Mouse (Mus musculus) left cerebral cortex, postnatal 25 days (tissue): ENCODE data around the gene Mxi1. TPM values are rescaled to one million over a fixed set of nuclear protein-coding genes. Genes with fewer than 3 reads are reported as not detected.

ENCODE experiments used
- DNase-seq, 2 experiments: peaks; one replicate each; pipeline ENCODE4 v3.0.0; 2022; ENCODE audit warnings: low spot score in 2 of 2, mixed read lengths in 1 of 2
- intact Hi-C: fragments of 180-260 bp; cut with DNase I; formaldehyde crosslinking; loops from one replicate; pipeline ENCODE4 v1.15.1; 2025
- total RNA-seq, 2 experiments: library from RNA; stranded (reverse); gene quantifications; 2 replicates each; pipeline ENCODE4 v1.2.3; 2021

The Mxi1 gene
- total RNA-seq, 2 experiments from 2014 or later, result 84.1 to 84.2 TPM

GRCm38 (mm10) chr19:53408398-53408797, 98.1 kb downstream of the Mxi1 start:
- no peak for DNase-seq
- intact Hi-C loops, result no loop called here

DNA sequence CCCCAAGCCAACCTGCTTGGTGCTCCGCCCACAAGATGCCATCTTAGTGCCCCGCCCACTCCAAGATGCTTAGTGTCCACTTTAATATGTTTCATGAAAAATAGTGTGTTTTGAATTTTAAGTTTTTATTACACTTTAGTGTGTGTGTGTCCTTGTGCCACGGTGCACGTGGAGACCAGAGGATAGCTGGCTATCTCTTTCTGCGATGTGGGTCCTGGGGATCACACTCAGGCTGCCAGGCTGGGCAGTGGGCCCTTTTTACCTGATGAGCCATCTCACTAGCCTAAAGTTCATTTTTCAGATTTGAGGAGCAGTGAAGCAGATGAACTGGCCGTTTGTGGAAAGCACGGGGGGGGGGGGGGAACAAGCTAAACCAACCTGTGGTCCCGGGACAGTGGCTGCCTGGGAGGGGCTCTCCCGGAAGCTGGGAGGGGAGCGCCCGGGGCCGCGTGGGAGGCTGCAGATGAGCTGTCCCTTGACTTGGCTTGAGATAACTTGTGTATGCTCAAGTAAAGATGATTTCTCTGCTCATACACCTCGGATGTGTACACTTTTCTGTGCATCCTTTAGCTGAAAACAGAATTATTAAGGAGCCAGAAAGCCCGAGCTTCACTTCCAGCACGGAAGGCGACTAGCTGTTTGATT, 99.5 kb downstream of the Mxi1 start:
- DNase-seq, result no peak

DNA sequence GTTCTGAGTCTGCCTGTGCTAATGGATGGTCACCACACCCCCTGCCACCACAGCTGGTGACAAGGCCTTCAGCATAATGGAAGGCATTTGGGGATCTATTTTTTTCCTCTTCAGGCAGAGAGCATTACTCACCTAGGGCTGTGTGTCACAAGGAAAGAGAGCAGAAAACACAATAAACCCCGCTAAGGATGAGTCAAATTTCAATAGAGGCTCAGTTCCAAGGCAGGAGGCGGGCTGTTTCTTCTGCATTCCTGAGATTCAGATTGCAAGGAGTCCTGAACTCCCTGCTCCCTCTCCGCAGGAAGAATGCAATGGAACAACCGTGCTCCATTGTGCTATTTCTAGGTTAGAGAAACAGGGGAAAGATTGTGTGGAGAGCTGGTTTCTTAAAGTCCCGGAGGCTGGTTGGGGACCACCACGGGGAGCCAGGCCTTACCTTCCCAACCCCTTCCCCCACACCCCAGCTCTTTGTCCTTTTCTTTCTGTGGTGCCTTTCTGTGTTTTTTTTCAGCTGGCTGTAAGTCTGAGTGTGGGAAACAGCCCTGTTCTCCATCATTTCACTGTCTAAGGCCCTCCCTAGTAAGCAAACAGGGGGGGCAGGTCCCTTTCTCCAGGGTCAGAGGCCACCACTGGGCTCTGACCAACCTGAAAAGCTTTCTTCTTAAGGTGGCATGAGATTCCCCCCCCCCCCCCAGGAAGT, 102.0 kb downstream of the Mxi1 start:
- peak in 1 of 2 experiments; percentile 80 for DNase-seq
- intact Hi-C loops, result no loop called here

More for the DNA sequence above, 99.5 kb downstream of the Mxi1 start:
- intact Hi-C loops, result no loop called here

GRCm38 (mm10) chr19:53413617-53414380, 103.5 kb downstream of the Mxi1 start:
- intact Hi-C loops, result no loop called here
- DNase-seq, result no peak

GRCm38 (mm10) chr19:53414650-53415049, 104.3 kb downstream of the Mxi1 start:
- intact Hi-C loops, result loop anchor here (5.0 kb wide), 1 partner anchor 113 kb away; the partner anchor contains the start of gene Dusp5

GRCm38 (mm10) chr19:53415198-53415597, 104.9 kb downstream of the Mxi1 start:
- intact Hi-C loops, result loop anchor here (5.0 kb wide), 1 partner anchor 112 kb away; the partner anchor contains the start of gene Dusp5
- peak; percentile 42 to 61 for DNase-seq

More at GRCm38 (mm10) chr19:53414650-53415049, 104.3 kb downstream of the Mxi1 start:
- DNase-seq, result no peak

DNA sequence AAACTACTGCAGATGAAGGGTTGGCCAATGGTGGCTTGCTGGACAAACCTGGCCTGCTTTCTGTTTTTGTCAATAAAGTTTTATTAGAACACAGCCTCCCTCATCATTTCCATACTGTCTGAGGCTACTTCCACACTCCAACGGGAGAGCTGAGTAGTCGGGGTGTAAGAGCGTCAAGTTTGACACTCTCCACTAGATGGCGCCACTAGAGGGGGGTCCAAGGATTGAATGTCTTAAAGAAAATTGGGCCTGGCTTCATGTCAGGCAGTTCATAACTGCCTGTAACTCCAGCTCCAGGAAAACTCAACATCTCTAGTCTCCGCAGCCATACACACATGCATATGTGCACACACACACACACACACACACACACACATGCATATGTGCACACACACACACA, 109.5 kb downstream of the Mxi1 start:
- intact Hi-C loops, result loop anchor here (2.0 to 5.0 kb wide), 2 partner anchors 107 to 159 kb away; partner anchors contain the start of gene Dusp5
- no peak for DNase-seq

DNA sequence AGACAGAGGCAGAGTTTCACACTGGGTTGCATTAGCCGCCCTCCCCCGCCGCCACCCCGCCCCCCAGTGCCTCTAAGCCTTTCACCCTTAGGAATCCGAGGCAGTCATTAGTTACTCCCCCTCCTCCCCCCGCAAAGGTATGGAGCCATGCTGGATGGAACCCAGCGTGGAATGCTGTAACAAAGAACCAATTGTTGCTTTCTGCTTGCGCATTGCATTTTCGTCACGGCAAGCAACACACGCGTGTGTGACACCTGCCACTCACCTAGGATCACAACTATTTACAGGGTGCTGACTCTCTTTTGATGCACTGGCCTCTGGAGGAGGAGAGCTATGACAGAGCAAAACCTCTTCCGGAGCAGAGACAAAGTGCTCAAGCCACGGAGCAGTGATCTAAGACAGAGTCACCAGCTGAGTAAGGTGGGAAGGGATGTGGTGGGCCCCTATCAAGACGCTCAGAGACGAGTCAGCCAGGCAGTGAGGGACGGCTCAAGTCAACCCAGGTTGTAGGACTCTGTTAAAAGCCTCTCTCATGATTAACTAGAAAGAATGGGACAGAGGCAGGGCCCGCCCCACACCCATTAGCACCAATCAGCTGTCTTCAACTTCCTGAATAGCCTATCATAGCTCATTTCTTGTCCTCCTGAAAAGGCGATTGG, 110.7 kb downstream of the Mxi1 start:
- intact Hi-C loops, result loop anchor here (2.0 kb wide), 1 partner anchor 158 kb away; no protein-coding TSS in a partner anchor
- DNase-seq, result peak; percentile 51 to 62

GRCm38 (mm10) chr19:53421583-53422188, 111.4 kb downstream of the Mxi1 start:
- intact Hi-C loops, result loop anchor here (2.0 kb wide), 1 partner anchor 157 kb away; no protein-coding TSS in a partner anchor
- no peak for DNase-seq

- no peak for DNase-seq
- intact Hi-C loops, result no loop called here
These were observed 112.3 kb downstream of the Mxi1 start for GRCm38 (mm10) chr19:53422358-53423308.

DNA sequence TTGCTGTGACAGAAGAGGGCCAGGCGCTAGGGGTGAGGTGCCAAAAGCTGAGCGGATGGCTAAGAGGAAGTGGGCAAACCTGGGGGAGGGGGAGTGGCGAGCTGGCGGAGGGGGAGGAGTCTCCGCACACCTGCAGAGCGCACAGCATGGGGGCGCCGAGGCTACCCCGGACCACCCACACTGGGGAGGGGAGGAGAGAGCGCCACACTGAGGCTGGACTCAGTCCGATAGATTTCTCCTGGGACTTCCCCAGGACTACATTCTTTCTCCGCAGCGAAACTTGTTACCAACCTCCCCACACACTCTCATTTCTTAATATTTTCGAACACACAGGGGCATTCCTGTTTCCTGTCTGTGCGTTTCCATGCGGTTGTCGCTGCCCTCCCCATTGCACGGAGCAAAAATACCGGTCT, 113.0 kb downstream of the Mxi1 start:
- intact Hi-C loops, result no loop called here
- DNase-seq, result no peak

DNA sequence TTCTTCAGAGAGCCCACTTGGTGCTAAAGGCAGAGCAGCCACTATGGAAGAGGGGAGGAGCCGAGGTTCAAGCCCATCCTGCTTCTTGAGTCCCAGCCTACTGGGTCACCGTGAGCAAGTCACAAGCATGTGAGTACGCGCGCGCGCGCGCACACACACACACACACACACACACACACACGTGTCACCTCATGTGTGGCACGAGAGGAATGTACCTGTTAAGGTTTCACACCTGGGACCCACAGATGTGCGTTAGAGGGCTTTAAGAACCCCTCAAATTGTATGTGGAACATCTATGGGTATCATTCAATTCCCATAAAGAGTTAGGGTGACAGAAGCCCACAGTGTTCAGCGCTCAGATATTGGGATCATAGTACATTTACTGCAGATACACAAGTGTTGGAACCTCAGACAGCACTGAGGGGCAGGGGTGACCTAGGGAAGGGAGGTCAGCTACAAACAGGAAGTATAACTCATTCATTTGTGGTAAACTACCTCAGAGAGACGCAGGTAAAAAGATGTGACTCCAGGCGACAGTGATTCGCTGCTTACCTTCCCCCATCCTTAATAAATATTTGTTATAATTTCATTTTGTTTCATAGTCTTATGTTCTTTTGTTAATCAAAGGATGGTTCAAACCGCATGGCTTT, 113.6 kb downstream of the Mxi1 start:
- no peak for DNase-seq
- intact Hi-C loops, result no loop called here

- no peak for DNase-seq
- intact Hi-C loops, result no loop called here
These were observed 114.3 kb downstream of the Mxi1 start for GRCm38 (mm10) chr19:53424629-53425028.

Other genes starting within 250 kb of the Mxi1 start
- gene Add3, start 170.1 kb upstream of the Mxi1 start, total RNA-seq, result 10 to 100 TPM; 80.6 to 86.6 TPM
- gene Gm10197, start 61.2 kb downstream of the Mxi1 start, total RNA-seq, result not detected
- 10 to 100 TPM; 36.6 to 37.6 TPM for gene Smndc1, start 80.1 kb downstream of the Mxi1 start, total RNA-seq
- 10 to 100 TPM in 1 of 2 experiments, 1 to 10 TPM in 1; 9.9 to 11.7 TPM for gene Dusp5, start 218.6 kb downstream of the Mxi1 start, total RNA-seq